Mouse (Mus musculus) MEL (cell line): ENCODE data around the gene Cldn8. TPM values are rescaled to one million over a fixed set of nuclear protein-coding genes. Genes with fewer than 3 reads are reported as not detected.

Experiments used
- DNase-seq: peaks from one replicate; pipeline ENCODE4 v3.0.0; 2011; ENCODE audit warnings: low read depth, low spot score
- H3K27ac ChIP-seq: 2 replicates; pipeline ENCODE4 v1.5.1; 2012; ENCODE audit warnings: low read depth, mild to moderate bottlenecking, control low read depth, low read length, moderate library complexity; ENCODE audit not compliant: control insufficient read depth
- H3K27me3 ChIP-seq, 2 experiments: fragments of 150-350 bp in 1 of 2; sonication (generic) in 1 of 2; 2 replicates each; pipeline ENCODE4 v1.6.1; 2012; ENCODE audit warnings: low read length in 2 of 2, mild to moderate bottlenecking in 2 of 2, improper control_type of control experiment in 1 of 2, moderate library complexity in 1 of 2; ENCODE audit not compliant: insufficient read depth in 2 of 2, control insufficient read depth in 1 of 2
- H3K36me3 ChIP-seq, 2 experiments: 2 replicates each; pipeline ENCODE4 v1.6.1; 2012 to 2014; ENCODE audit warnings: low read length in 2 of 2, improper control_type of control experiment in 1 of 2, inconsistent platforms in 1 of 2, mild to moderate bottlenecking in 1 of 2; ENCODE audit not compliant: insufficient read depth in 2 of 2, control insufficient read depth in 1 of 2
- H3K4me1 ChIP-seq, 2 experiments: fragments of 150-350 bp in 1 of 2; sonication (generic) in 1 of 2; 2 replicates each; pipeline ENCODE4 v1.6.1; 2012; ENCODE audit warnings: low read length in 2 of 2, improper control_type of control experiment in 1 of 2, mild to moderate bottlenecking in 1 of 2; ENCODE audit not compliant: insufficient read depth in 2 of 2, control insufficient read depth in 1 of 2
- H3K4me3 ChIP-seq, 2 experiments: fragments of 150-350 bp in 1 of 2; sonication (generic) in 1 of 2; 2 replicates each; pipeline ENCODE4 v1.5.1; 2012; ENCODE audit warnings: low read depth in 2 of 2, low read length in 2 of 2, mild to moderate bottlenecking in 2 of 2, moderate library complexity in 2 of 2, control low read depth in 1 of 2, improper control_type of control experiment in 1 of 2; ENCODE audit not compliant: control insufficient read depth in 1 of 2, insufficient read depth in 1 of 2
- H3K79me2 ChIP-seq: 2 replicates; pipeline ENCODE4 v1.6.1; 2012; ENCODE audit warnings: mild to moderate bottlenecking, low read length, moderate library complexity; ENCODE audit not compliant: control insufficient read depth, poor library complexity, insufficient read depth
- H3K9ac ChIP-seq: 2 replicates; pipeline ENCODE4 v1.6.1; 2012; ENCODE audit warnings: low read depth, mild to moderate bottlenecking, control low read depth, low read length, moderate library complexity; ENCODE audit not compliant: control insufficient read depth, poor library complexity, severe bottlenecking
- H3K9me3 ChIP-seq: fragments of 150-350 bp; sonication (generic); replicated peaks from 2 replicates; pipeline ENCODE4 v1.6.1; 2012; ENCODE audit warnings: mild to moderate bottlenecking, low read length, improper control_type of control experiment, moderate library complexity; ENCODE audit not compliant: insufficient read depth
- CHD2 ChIP-seq: IDR thresholded peaks from 2 replicates; pipeline ENCODE4 v1.6.1; 2011; ENCODE audit warnings: low read length, improper control_type of control experiment
- GATA1 ChIP-seq: IDR thresholded peaks from 2 replicates; pipeline ENCODE4 v1.6.1; 2011; ENCODE audit warnings: low read depth, low read length, improper control_type of control experiment
- HCFC1 ChIP-seq: IDR thresholded peaks from 2 replicates; pipeline ENCODE4 v1.6.1; 2012; ENCODE audit warnings: low read depth, mild to moderate bottlenecking, inconsistent platforms, low read length, improper control_type of control experiment, moderate library complexity
- MEF2A ChIP-seq: IDR thresholded peaks from 2 replicates; pipeline ENCODE4 v1.6.1; 2014; ENCODE audit warnings: low read depth, mild to moderate bottlenecking, inconsistent platforms, low read length, improper control_type of control experiment; ENCODE audit not compliant: poor library complexity, insufficient replicate concordance, severe bottlenecking; ENCODE audit errors: extremely low read depth
- NELFE ChIP-seq: IDR thresholded peaks from 2 replicates; pipeline ENCODE4 v1.6.1; 2011; ENCODE audit warnings: low read depth, low read length, improper control_type of control experiment
- POLR2A ChIP-seq, 2 experiments: IDR thresholded peaks; 2 replicates each; pipeline ENCODE4 v1.6.1; 2011 to 2012; ENCODE audit warnings: low read length in 2 of 2, mild to moderate bottlenecking in 2 of 2, control low read depth in 1 of 2, improper control_type of control experiment in 1 of 2, low read depth in 1 of 2, moderate library complexity in 1 of 2; ENCODE audit not compliant: control insufficient read depth in 1 of 2, insufficient read depth in 1 of 2, poor library complexity in 1 of 2
- POLR2AphosphoS2 ChIP-seq: IDR thresholded peaks from 2 replicates; pipeline ENCODE4 v1.6.1; 2011; ENCODE audit warnings: low read length, improper control_type of control experiment
- TCF12 ChIP-seq: IDR thresholded peaks from 2 replicates; pipeline ENCODE4 v1.6.1; 2014; ENCODE audit warnings: low read depth, mild to moderate bottlenecking, inconsistent platforms, low read length, improper control_type of control experiment, moderate library complexity
- polyA plus RNA-seq, 2 experiments: library from polyadenylated mRNA; stranded (reverse) in 1 of 2; unstranded in 1 of 2; fragments of >175 nt in 1 of 2; fragments of >200 nt in 1 of 2; gene quantifications; 2 replicates each; pipeline versions ENCODE4 v1.2.1 to v1.2.4; 2012; ENCODE audit warnings: low replicate concordance in 2 of 2, low read depth in 1 of 2; ENCODE audit not compliant: insufficient read length in 2 of 2, insufficient read depth in 1 of 2, missing spikeins in 1 of 2
- total RNA-seq: library from RNA; depleted of rRNA; stranded (reverse); fragments of 300-350 nt; gene quantifications from 2 replicates; pipeline ENCODE4 v1.2.3, GENCODE M21; 2012; rRNA removed

Cldn8 gene
- total and polyA plus RNA-seq, 3 experiments, result not detected

DNA sequence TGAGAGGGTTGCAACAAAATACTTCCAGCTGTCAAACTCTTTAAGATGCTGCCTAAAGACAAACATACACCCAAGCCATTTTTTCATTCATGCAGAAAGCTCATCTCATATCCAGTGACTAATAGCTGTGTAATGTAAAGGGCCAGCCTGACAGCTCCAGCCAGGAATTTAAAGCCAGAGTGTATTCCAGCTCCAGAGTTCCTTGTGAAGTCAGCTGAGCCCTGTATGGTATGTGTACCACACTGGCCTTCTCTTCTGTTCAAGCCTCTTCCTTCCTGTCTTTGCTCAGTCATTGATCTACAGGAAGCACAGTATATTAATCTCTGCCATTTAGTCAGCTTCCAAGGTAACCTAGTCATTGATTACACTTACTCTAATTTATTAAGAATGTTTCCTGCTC, 51.6 kb downstream of the Cldn8 start:
- DNase-seq, result no peak
- Histone ChIP-seq H3K9me3 (no peaks in the 10 kb centered on the region), H3K79me2 (no peaks in the 10 kb centered on the region), H3K9ac (no peak overlapping the region), H3K4me1 (no peaks in the 10 kb centered on the region), H3K27ac (no peak overlapping the region), H3K27me3 (no peaks in the 10 kb centered on the region), H3K36me3 (no peaks in the 10 kb centered on the region), H3K4me3 (no peak overlapping the region)
- TF ChIP-seq NELFE (no peak), POLR2AphosphoS2 (no peak), CHD2 (no peak), HCFC1 (no peak), TCF12 (no peak), MEF2A (no peak), POLR2A (IDR thresholded peaks at IDR 0.05; ENCODE audit: control insufficient read depth in 1 of 2, insufficient read depth in 1 of 2, low read depth in 1 of 2, low read length in 2 of 2, poor library complexity in 1 of 2) (no peak), GATA1 (no peak)

Other genes with a start within 250 kb of the Cldn8 start
- not detected in 2 replicates for gene Cldn17, start 56.2 kb downstream of the Cldn8 start, total RNA-seq
- gene Cldn17, start 56.2 kb downstream of the Cldn8 start, polyA plus RNA-seq, result not detected
- gene Krtap24-1, start 49.1 kb upstream of the Cldn8 start, total RNA-seq, result not detected in 2 replicates
- gene Krtap24-1, start 49.1 kb upstream of the Cldn8 start, polyA plus RNA-seq, result not detected
- not detected in 2 replicates for gene 2310079G19Rik, start 64.5 kb upstream of the Cldn8 start, total RNA-seq
- not detected for gene 2310079G19Rik, start 64.5 kb upstream of the Cldn8 start, polyA plus RNA-seq
- gene Krtap26-1, start 84.6 kb upstream of the Cldn8 start, total RNA-seq, result not detected in 2 replicates
- gene Krtap26-1, start 84.6 kb upstream of the Cldn8 start, polyA plus RNA-seq, result not detected
- not detected in 2 replicates for gene Krtap27-1, start 108.5 kb upstream of the Cldn8 start, total RNA-seq
- not detected for gene Krtap27-1, start 108.5 kb upstream of the Cldn8 start, polyA plus RNA-seq
- gene 2310061N02Rik, start 144.8 kb upstream of the Cldn8 start, total RNA-seq, result not detected in 2 replicates
- not detected for gene 2310061N02Rik, start 144.8 kb upstream of the Cldn8 start, polyA plus RNA-seq
- not detected in 2 replicates for gene Krtap13-1, start 165.7 kb upstream of the Cldn8 start, total RNA-seq
- gene Krtap13-1, start 165.7 kb upstream of the Cldn8 start, polyA plus RNA-seq, result not detected
- gene Krtap13, start 188.5 kb upstream of the Cldn8 start, total RNA-seq, result not detected in 2 replicates
- not detected for gene Krtap13, start 188.5 kb upstream of the Cldn8 start, polyA plus RNA-seq
- gene 2310034C09Rik, start 195.7 kb upstream of the Cldn8 start, total RNA-seq, result not detected in 2 replicates
- gene 2310034C09Rik, start 195.7 kb upstream of the Cldn8 start, polyA plus RNA-seq, result not detected
- gene 2310057N15Rik, start 211.0 kb upstream of the Cldn8 start, total RNA-seq, result not detected in 2 replicates
- gene 2310057N15Rik, start 211.0 kb upstream of the Cldn8 start, polyA plus RNA-seq, result not detected
- not detected in 2 replicates for gene Gm5965, start 214.7 kb upstream of the Cldn8 start, total RNA-seq
- gene Gm5965, start 214.7 kb upstream of the Cldn8 start, polyA plus RNA-seq, result not detected
- not detected in 2 replicates for gene Gm20741, start 249.0 kb upstream of the Cldn8 start, total RNA-seq
- not detected for gene Gm20741, start 249.0 kb upstream of the Cldn8 start, polyA plus RNA-seq